Mouse (Mus musculus): Measurements from ENCODE around the gene Ankrd53. TPM values are rescaled to one million over a fixed set of nuclear protein-coding genes. Genes with fewer than 3 reads are reported as not detected.
"Not testable (repeated sequence)": the region's sequence is repeated elsewhere in the genome, so short reads cannot be mapped to it uniquely, and the experiment has no call there.

The Ankrd53 gene
- polyA plus RNA-seq, 1 experiment from 2014 or later: not detected

DNA sequence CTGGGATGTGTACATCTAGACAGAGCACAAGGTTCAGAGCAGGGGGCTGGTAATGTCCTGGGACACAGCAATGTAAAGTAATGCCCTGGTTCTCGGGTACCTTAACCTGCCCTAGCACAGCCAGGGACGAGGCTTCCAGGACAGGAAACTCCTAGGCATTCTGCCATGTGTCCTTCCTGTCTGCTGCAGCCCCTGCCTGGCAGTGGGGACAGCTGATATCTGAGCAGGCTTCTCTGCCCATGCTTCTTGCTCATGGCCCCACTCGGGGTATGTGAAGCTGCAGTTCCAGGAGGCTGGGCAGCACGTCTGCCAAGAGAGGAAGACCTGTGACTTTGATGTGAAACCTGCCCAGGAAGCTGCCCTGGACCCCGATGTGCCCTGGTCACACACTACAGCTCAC, 6.0 kb downstream of the Ankrd53 start:
- no peak for DNase-seq
- no peaks in the 10 kb centered on the region for H3K9me3 ChIP-seq (replicated peaks)
- 62% methylated on average over 5 of the region's 5 CpGs for WGBS (ENCODE audit: insufficient replicate concordance)
- no peak overlapping the region for H3K4me3 ChIP-seq (replicated peaks)
- peaks cover 6% of the 10 kb centered on the region for H3K4me1 ChIP-seq (replicated peaks)
- ATAC-seq (ENCODE audit: low read depth): no peak
- peaks cover 52% of the 10 kb centered on the region for H3K36me3 ChIP-seq
- no peak overlapping the region for H3K9ac ChIP-seq
- H3K4me2 ChIP-seq: no peak overlapping the region
- peaks cover 10% of the 10 kb centered on the region for H3K27me3 ChIP-seq
- no peak overlapping the region for H3K27ac ChIP-seq

DNA sequence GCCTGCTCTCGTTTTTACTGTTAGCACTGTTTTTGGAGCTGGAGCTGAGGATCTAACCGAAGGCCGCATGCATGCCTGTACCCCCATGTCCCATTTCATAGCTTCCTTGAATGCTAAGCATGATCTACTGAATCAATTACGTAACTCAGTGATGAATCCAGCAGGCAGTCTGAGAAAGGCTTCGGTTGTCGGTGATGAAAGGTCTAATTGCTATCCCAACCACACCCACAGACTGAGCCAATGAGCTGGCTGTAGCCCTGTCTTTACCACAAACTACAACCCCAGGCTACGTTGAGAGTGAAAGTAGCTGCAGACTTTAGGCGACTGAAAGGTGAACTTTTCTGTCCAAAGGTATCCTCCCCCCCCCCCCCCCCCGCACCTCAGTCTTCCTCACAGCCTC, 11.7 kb downstream of the Ankrd53 start:
- peaks cover 28% of the 10 kb centered on the region for H3K4me1 ChIP-seq (replicated peaks)
- H3K27me3 ChIP-seq: no peaks in the 10 kb centered on the region
- 58% methylated on average over 9 of the region's 9 CpGs for WGBS (ENCODE audit: insufficient replicate concordance)
- peak overlapping the region; percentile 95 for H3K9ac ChIP-seq
- H3K4me3 ChIP-seq (replicated peaks): peak overlapping the region; percentile 96
- DNase-seq (no peak), ATAC-seq (ENCODE audit: low read depth) (no peak)
- H3K9me3 ChIP-seq (replicated peaks): no peaks in the 10 kb centered on the region
- H3K4me2 ChIP-seq: peak overlapping the region; percentile 91
- H3K36me3 ChIP-seq: peaks cover 44% of the 10 kb centered on the region
- peak overlapping the region; percentile 34; the same call in 1 of the 2 replicates for H3K27ac ChIP-seq

DNA sequence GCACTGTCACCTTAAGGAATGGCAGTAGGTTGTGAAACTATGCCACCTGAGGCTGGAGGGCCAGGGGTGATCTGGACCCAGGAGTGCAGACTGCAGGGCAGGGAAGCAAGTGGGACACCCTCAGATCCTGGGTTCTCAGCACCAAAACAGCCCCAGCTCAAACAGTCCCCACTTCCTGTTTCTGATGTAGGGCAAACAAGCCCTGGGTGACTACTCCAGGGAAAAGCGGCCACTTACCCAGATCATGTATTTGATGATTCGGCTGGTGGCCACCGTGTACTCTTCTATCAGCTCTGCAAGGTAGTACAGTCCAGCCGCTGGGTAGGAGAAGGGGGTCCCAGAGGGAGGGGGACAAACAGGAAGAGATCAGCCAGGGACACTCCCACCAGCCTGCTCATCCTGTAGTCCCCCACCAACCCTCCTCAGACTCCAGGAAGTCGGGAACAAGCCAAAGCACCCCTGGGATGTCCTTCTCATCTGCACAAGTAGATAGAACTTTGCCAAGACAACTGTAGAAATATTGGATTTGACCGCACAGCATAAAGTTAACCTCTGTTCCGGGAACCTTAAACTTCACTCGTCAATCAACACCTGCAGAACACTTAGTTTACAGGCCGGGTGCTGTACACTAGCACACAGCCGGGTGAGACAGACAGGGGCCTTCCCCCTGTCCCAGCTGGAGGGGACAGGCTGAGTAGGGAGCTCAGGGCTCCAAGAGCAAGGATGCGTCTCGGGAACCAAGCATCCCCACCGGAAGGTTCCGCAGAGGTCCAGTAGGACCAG, 12.5 kb downstream of the Ankrd53 start:
- peak; percentile 15 for DNase-seq
- Histone ChIP-seq H3K4me1 (replicated peaks) (peaks cover 28% of the 10 kb centered on the region), H3K4me3 (replicated peaks) (peak overlapping the region; percentile 96), H3K36me3 (peaks cover 35% of the 10 kb centered on the region), H3K9ac (peak overlapping the region; percentile 95), H3K27me3 (no peaks in the 10 kb centered on the region), H3K9me3 (replicated peaks) (no peaks in the 10 kb centered on the region), H3K27ac (peak overlapping the region; percentile 89), H3K4me2 (peak overlapping the region; percentile 91)
- WGBS (ENCODE audit: insufficient replicate concordance): 1% methylated on average over 14 of the region's 14 CpGs
- ATAC-seq (ENCODE audit: low read depth): peak; percentile 55

DNA sequence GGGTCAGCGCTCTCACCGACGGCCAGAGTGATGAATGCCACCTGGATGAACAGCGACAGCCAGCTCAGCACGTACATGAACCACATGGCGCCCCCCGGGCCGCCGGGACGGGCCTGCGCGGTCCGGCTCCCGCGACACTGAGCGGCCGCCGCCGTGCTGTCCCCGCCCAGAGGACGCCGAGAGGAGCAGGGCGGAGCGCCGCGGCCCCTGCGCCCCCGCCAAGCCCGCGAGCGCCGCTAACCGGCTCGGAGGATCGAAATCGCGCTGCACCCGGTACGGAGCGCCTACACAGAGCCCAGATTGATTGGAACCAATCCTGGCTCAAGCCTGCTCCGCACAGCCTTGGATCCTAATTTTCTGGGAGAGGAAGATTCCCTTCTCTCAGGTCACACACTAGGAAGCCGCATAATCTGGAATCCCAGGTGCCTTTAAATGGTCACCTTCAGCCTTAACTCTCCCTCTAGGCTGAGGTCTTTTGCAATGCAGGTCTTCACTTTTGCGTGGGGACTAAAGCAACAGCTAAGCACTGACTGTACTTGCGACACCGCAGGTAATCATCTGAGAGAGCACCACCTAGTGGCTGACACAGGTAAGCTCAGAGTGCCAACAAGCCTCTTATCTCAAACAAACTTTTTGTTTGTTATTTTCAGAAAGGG, 13.3 kb downstream of the Ankrd53 start, which contains the start of gene Tex261:
Gene Tex261, minus strand, starts transcription at position 176 of the 656 bp plus-strand sequence.
- Histone ChIP-seq H3K9ac (peak within 1 kb of the TSS; percentile 95), H3K4me2 (peak within 1 kb of the TSS; percentile 91), H3K27ac (peak within 1 kb of the TSS; percentile 89), H3K4me1 (replicated peaks) (peaks cover 28% of the 10 kb centered on the region), H3K4me3 (replicated peaks) (peak within 1 kb of the TSS; percentile 96), H3K36me3 (peaks cover 27% of the 10 kb centered on the region), H3K27me3 (no peaks in the 10 kb centered on the region), H3K9me3 (replicated peaks) (no peaks in the 10 kb centered on the region)
- DNase-seq: peak; percentile 80
- peak; percentile 94 for ATAC-seq (ENCODE audit: low read depth)
- WGBS (ENCODE audit: insufficient replicate concordance): under 1% methylated on average over 45 of the region's 45 CpGs

DNA sequence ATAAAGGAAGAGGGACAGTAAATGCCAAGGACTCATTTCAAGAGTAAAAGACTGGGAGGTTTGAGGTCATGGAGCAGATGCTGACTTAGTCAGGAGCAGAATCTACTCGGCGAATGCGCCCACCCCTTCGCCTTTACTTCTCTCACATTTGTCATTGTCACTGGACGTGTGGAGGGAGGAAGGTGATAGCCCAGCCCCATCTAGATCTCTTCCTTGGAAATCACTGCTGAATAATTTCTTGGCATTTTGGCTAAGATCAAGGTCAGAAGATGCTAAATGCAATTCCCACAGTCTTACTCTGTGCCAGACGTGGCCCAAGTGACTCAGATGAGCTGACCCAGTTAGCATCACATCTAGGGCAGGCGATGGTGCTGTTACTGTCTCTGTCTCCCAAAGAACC, 15.9 kb downstream of the Ankrd53 start:
- 78% methylated on average over 7 of the region's 7 CpGs for WGBS (ENCODE audit: insufficient replicate concordance)

DNA sequence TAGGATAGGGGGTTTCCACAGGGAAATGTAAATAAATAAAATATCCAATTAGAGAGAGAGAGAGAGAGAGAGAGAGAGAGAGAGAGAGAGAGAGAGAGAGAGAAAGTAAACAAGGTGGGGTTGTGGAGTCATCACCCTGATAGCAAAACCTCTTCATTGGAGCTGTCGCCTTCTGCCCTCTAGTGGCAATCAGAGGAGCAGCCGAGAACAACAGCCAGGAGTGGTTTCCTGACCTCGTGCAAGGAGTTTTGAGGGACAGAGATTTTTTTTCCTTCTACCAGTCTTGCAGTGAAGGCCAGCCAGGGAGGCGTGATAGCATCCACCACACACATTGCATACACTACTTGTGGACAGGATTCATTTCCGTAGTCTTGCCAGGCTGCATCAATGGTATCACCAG, 16.6 kb downstream of the Ankrd53 start:
- WGBS (ENCODE audit: insufficient replicate concordance): 8% methylated on average over 5 of the region's 5 CpGs
- H3K4me2 ChIP-seq: no peak overlapping the region
- no peaks in the 10 kb centered on the region for H3K36me3 ChIP-seq

More for the DNA sequence above, 15.9 kb downstream of the Ankrd53 start:
- H3K4me1 ChIP-seq (replicated peaks): peaks cover 24% of the 10 kb centered on the region
- no peak overlapping the region for H3K4me3 ChIP-seq (replicated peaks)
- no peaks in the 10 kb centered on the region for H3K9me3 ChIP-seq (replicated peaks)
- no peaks in the 10 kb centered on the region for H3K27me3 ChIP-seq
- H3K4me2 ChIP-seq: no peak overlapping the region
- H3K9ac ChIP-seq: no peak overlapping the region
- ATAC-seq (ENCODE audit: low read depth): no peak
- H3K27ac ChIP-seq: peak overlapping the region; percentile 34; the same call in 1 of the 2 replicates
- H3K36me3 ChIP-seq: peaks cover 2% of the 10 kb centered on the region; the same call in 1 of the 2 replicates
- DNase-seq: no peak

DNA sequence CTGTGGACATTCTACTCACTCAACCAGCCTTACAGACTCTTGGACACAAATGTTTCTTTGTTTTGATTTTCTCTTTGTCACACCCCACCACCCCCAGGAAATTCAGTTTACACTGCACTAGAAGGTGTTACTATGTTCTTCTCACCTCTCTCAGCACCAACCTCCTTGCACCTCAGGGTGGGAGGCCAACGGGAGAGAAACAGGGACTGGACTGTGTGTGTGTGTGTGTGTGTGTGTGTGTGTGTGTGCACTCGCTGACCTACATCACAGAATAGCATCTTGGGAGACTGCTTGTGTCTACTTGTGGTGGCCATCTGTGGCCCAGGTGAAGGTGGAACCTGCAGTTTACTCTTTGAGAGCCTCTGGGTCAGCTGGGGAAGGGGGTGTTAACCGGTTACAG, 24.0 kb downstream of the Ankrd53 start:
- H3K4me2 ChIP-seq: no peak overlapping the region
- no peak overlapping the region for H3K4me3 ChIP-seq (replicated peaks)
- H3K27me3 ChIP-seq: no peaks in the 10 kb centered on the region
- peaks cover 6% of the 10 kb centered on the region; the same call in 1 of the 2 replicates for H3K4me1 ChIP-seq (replicated peaks)
- DNase-seq: no peak
- no peak overlapping the region for H3K9ac ChIP-seq
- H3K27ac ChIP-seq: no peak overlapping the region
- WGBS (ENCODE audit: insufficient replicate concordance): 65% methylated on average over 3 of the region's 3 CpGs
- H3K9me3 ChIP-seq (replicated peaks): no peaks in the 10 kb centered on the region
- no peak for ATAC-seq (ENCODE audit: low read depth)
- H3K36me3 ChIP-seq: no peaks in the 10 kb centered on the region

More for the DNA sequence above, 16.6 kb downstream of the Ankrd53 start:
- Histone ChIP-seq H3K9ac (no peak overlapping the region), H3K4me3 (replicated peaks) (no peak overlapping the region), H3K27ac (no peak overlapping the region), H3K27me3 (no peaks in the 10 kb centered on the region), H3K4me1 (replicated peaks) (peaks cover 17% of the 10 kb centered on the region), H3K9me3 (replicated peaks) (no peaks in the 10 kb centered on the region)
- peak; percentile 41 for DNase-seq
- ATAC-seq (ENCODE audit: low read depth): no peak

DNA sequence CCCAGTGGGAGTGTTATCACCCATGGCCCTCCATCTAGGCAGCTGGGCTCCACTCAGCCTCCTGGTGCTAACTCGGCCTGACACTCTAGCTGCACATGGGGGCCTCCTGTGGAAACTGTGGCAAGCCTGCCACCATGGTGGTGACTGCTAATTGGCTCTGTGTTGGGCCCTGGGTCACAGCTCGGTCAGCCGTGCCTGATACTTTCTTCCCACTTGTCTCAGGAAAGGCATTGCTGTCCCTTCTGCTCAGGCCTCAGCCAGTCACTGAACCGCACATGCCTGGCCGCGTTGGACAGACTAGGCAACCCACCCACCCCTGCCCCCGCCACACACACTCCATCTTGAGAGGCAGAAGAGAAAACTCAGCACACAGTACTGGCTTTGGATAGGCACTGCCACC, 26.1 kb downstream of the Ankrd53 start:
- no peak for DNase-seq
- H3K27me3 ChIP-seq: no peaks in the 10 kb centered on the region
- no peak overlapping the region for H3K4me3 ChIP-seq (replicated peaks)
- no peaks in the 10 kb centered on the region for H3K9me3 ChIP-seq (replicated peaks)
- WGBS (ENCODE audit: insufficient replicate concordance): 71% methylated on average over 7 of the region's 7 CpGs
- peaks cover 9% of the 10 kb centered on the region; the same call in 1 of the 2 replicates for H3K4me1 ChIP-seq (replicated peaks)
- H3K27ac ChIP-seq: no peak overlapping the region
- no peak for ATAC-seq (ENCODE audit: low read depth)
- H3K36me3 ChIP-seq: no peaks in the 10 kb centered on the region
- no peak overlapping the region for H3K9ac ChIP-seq
- H3K4me2 ChIP-seq: no peak overlapping the region

DNA sequence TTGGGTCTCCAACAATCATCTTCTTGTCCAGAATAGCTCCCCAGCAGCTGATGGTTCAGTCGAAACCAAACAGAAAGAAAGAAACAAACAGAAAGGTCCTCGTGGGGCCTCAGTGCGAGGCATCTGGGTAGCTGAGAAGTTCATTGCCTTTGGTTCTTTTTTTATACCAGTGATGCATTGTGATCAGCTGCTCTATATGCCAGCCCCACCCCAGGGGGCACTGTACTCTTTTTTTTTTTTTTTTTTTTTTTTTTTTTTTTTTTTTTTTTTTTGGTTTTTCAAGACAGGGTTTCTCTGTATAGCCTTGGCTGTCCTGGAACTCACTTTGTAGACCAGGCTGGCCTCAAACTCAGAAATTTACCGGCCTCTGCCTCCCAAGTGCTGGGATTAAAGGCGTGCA, 28.1 kb downstream of the Ankrd53 start:
- H3K4me3 ChIP-seq (replicated peaks); H3K9ac ChIP-seq; H3K27me3 ChIP-seq; ATAC-seq (ENCODE audit: low read depth); H3K27ac ChIP-seq; H3K36me3 ChIP-seq; H3K4me2 ChIP-seq; H3K9me3 ChIP-seq (replicated peaks); DNase-seq: not testable (repeated sequence)
- H3K4me1 ChIP-seq (replicated peaks): peaks cover 23% of the 10 kb centered on the region
- 64% methylated on average over 5 of the region's 5 CpGs for WGBS (ENCODE audit: insufficient replicate concordance)

DNA sequence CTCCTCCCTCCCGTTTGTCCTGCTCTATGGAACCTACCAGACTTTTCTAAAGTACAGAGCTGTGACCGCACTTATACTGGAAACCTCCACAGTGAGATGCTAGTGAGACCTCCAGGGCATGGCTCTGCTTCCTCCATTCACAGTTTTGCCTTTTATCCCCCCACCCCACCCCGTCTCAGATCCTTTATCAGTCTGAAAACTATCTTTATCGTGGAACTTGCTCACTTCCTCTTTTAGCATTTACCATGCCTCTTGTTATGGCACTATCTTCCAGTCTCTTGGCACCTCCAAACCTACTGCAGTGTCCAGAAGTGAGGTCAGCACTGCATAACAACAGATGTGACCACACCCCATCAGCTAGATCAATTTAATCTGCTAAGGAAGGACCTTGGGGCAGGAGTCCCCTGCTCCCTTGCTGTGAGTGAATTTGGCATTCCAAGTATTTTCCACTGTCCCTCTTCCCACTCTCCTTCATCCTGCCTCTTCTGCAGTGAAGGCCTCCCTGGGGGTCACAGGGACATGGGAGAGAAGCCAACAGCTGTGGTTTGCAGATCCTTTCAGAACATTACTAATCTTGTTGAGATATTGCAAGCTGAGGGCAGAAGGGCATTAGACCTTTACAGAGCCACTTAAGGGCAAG, 28.9 kb downstream of the Ankrd53 start:
- WGBS (ENCODE audit: insufficient replicate concordance): 19% methylated on average over 4 of the region's 4 CpGs
- H3K4me3 ChIP-seq (replicated peaks): no peak overlapping the region
- H3K9ac ChIP-seq: 0 out of 2 replicates have a peak overlapping the region, but pooled peaks have one; percentile 2

DNA sequence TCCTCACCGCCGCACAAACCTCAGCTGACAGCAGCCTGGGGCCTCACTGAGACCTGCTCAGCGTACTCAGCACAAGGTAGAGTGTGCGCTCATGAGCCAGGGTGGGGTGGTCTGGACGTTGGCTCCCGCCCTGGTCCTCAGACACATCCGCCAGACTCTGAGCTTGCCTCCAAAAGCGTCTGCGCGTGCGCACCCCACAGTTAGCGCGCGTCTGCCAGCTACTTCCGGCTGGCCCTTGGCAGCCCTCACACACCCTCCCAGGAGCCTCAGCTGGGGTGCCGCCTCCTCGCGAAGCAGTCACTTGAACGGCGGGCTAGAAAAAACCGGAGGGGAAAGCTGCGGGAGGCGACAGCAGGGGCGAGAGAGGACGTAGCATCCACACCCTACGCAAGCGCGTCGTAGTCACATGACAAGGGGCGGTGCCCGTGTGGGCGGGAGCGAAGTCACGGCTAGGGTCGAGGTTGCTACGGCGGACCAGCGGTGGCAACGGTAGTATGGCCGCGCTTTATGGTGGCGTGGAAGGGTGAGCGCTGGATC, 32.4 kb downstream of the Ankrd53 start, which contains the start of gene Nagk:
Gene Nagk, plus strand, starts transcription at position 223 of the 537 bp plus-strand sequence.
- Histone ChIP-seq H3K4me1 (replicated peaks) (peaks cover 34% of the 10 kb centered on the region), H3K9ac (peak within 1 kb of the TSS; percentile 76), H3K36me3 (no peaks in the 10 kb centered on the region; the same call in 1 of the 2 replicates), H3K27ac (peak within 1 kb of the TSS; percentile 97), H3K27me3 (0 out of 2 replicates have a peak, but pooled peaks cover 4% of the 10 kb centered on the region), H3K9me3 (replicated peaks) (no peaks in the 10 kb centered on the region), H3K4me2 (peak within 1 kb of the TSS; percentile 95), H3K4me3 (replicated peaks) (peak within 1 kb of the TSS; percentile 74)
- WGBS (ENCODE audit: insufficient replicate concordance): under 1% methylated on average over 43 of the region's 43 CpGs
- ATAC-seq (ENCODE audit: low read depth) (peak; percentile 94), DNase-seq (peak; percentile 91)

More for the DNA sequence above, 28.9 kb downstream of the Ankrd53 start:
- H3K4me1 ChIP-seq (replicated peaks): peaks cover 30% of the 10 kb centered on the region
- H3K4me2 ChIP-seq: no peak overlapping the region
- H3K36me3 ChIP-seq: no peaks in the 10 kb centered on the region
- H3K9me3 ChIP-seq (replicated peaks): no peaks in the 10 kb centered on the region
- no peak overlapping the region for H3K27ac ChIP-seq
- DNase-seq (no peak), ATAC-seq (ENCODE audit: low read depth) (no peak)
- 0 out of 2 replicates have a peak, but pooled peaks cover 3% of the 10 kb centered on the region for H3K27me3 ChIP-seq

Measured in liver, embryonic 13.5 days (tissue).